ENCODE assay signal across 8 mouse cellular contexts in genomic region chr14:45530364-45531345, GRCm38 (mm10). TPM values are rescaled to one million over a fixed set of nuclear protein-coding genes. Genes with fewer than 3 reads are reported as not detected.
DNase-seq lines count a peak whose midpoint lies in the region; ATAC-seq and TF ChIP-seq lines count a peak whose summit lies in the region.

No protein-coding gene starts in this region.

- H3K27me3 ChIP-seq in forebrain, embryonic 12.5 days: no peaks in the 10 kb centered on the region
- H3K27me3 ChIP-seq in intestine, postnatal 0 days (replicated peaks; ENCODE audit: control insufficient read depth, insufficient read depth, low read length): 0 out of 2 replicates have a peak, but pooled peaks cover 5% of the 10 kb centered on the region
- H3K27me3 ChIP-seq in midbrain, embryonic 15.5 days (replicated peaks): no peaks in the 10 kb centered on the region

- no peaks in the 10 kb centered on the region for H3K36me3 ChIP-seq in forebrain, embryonic 12.5 days (replicated peaks)
- no peaks in the 10 kb centered on the region; the same call in 1 of the 2 replicates for H3K36me3 ChIP-seq in intestine, postnatal 0 days (ENCODE audit: control insufficient read depth, insufficient read depth)
- H3K36me3 ChIP-seq in midbrain, embryonic 15.5 days (replicated peaks): no peaks in the 10 kb centered on the region

- H3K4me2 ChIP-seq in forebrain, embryonic 12.5 days: peak overlapping the region; percentile 64
- peak overlapping the region; percentile 84 for H3K4me2 ChIP-seq in intestine, postnatal 0 days (replicated peaks; ENCODE audit: low read depth)
- peak overlapping the region; percentile 75 for H3K4me2 ChIP-seq in midbrain, embryonic 15.5 days

- no peak for ATAC-seq in forebrain, embryonic 12.5 days (ENCODE audit: low FRiP score)
- ATAC-seq in intestine, postnatal 0 days: no peak; the same call in none of the 2 replicates
- no peak; the same call in 1 of the 2 replicates for ATAC-seq in midbrain, embryonic 15.5 days (replicated peaks)

- H3K9me3 ChIP-seq in forebrain, embryonic 12.5 days: no peaks in the 10 kb centered on the region
- no peaks in the 10 kb centered on the region for H3K9me3 ChIP-seq in intestine, postnatal 0 days (ENCODE audit: control insufficient read depth)
- H3K9me3 ChIP-seq in midbrain, embryonic 15.5 days: no peaks in the 10 kb centered on the region

- peak overlapping the region; percentile 94 for H3K27ac ChIP-seq in left cerebral cortex, adult 2 months
- peak overlapping the region; percentile 96 for H3K27ac ChIP-seq in forebrain, embryonic 12.5 days
- H3K27ac ChIP-seq in intestine, postnatal 0 days (ENCODE audit: low read depth, low read length): peak overlapping the region; percentile 94
- peak overlapping the region; percentile 92 for H3K27ac ChIP-seq in midbrain, embryonic 15.5 days

- H3K4me1 ChIP-seq in forebrain, embryonic 12.5 days: peaks cover 23% of the 10 kb centered on the region
- H3K4me1 ChIP-seq in intestine, postnatal 0 days (replicated peaks; ENCODE audit: control insufficient read depth, insufficient read depth, low read length): no peaks in the 10 kb centered on the region
- H3K4me1 ChIP-seq in midbrain, embryonic 15.5 days: peaks cover 30% of the 10 kb centered on the region

- under 1% methylated on average over 37 of the region's 37 CpGs for WGBS in forebrain, embryonic 12.5 days
- 2% methylated on average over 37 of the region's 37 CpGs for WGBS in intestine, postnatal 0 days
- WGBS in midbrain, embryonic 15.5 days: 1% methylated on average over 37 of the region's 37 CpGs

- peak overlapping the region; percentile 84 for H3K9ac ChIP-seq in forebrain, embryonic 12.5 days
- H3K9ac ChIP-seq in intestine, postnatal 0 days (ENCODE audit: low read depth, low read length): peak overlapping the region; percentile 87
- H3K9ac ChIP-seq in midbrain, embryonic 15.5 days: peak overlapping the region; percentile 61

- intact Hi-C loops in left cerebral cortex, adult 2 months (cut with DNase I): loop anchor here (1.0 kb wide), 1 partner anchor 35 kb away; no protein-coding TSS in a partner anchor

- peak overlapping the region; percentile 90 for H3K4me3 ChIP-seq in left cerebral cortex, adult 2 months
- H3K4me3 ChIP-seq in forebrain, embryonic 12.5 days (replicated peaks): peak overlapping the region; percentile 79
- H3K4me3 ChIP-seq in intestine, postnatal 0 days (ENCODE audit: low read depth, low read length): peak overlapping the region; percentile 75
- peak overlapping the region; percentile 81 for H3K4me3 ChIP-seq in midbrain, embryonic 15.5 days

- DNase-seq in left cerebral cortex, adult 2 months (ENCODE audit: extremely low spot score in 1 of 2, low spot score in 2 of 2): peak in 1 of 2 experiments; percentile 34
- DNase-seq in left cerebral cortex, adult 11 months (ENCODE audit: low spot score): no peak
- DNase-seq in R1 (ENCODE audit: low read depth, low spot score): peak; percentile 86
- DNase-seq in layer of hippocampus, adult 18-20 months (ENCODE audit: low spot score in 2 of 2): no peak
- DNase-seq in yolk sac, embryonic 10.5 days (ENCODE audit: low spot score): no peak

- TF ChIP-seq CTCF in left cerebral cortex, adult 2 months (IDR thresholded peaks at IDR 0.05): no peak
- TF ChIP-seq CTCF in intestine, postnatal 0 days (IDR thresholded peaks at IDR 0.05; ENCODE audit: low read depth): no peak

RNA-seq across cellular contexts. Expression of gene Fermt2, which starts 0.7 kb away (rescaled TPM):
- 100 to 1,000 TPM in 1 of 2 experiments, 10 to 100 TPM in 1; 98.1 to 105 TPM for total RNA-seq in left cerebral cortex, adult 2 months (2021)
- 65.9 and 71.1 TPM in 2 replicates for polyA plus RNA-seq in forebrain, embryonic 12.5 days (2016; fragmentation: Nextera tagmentation; extraction: Ambion mirVana)
- polyA plus RNA-seq in intestine, postnatal 0 days (2015; fragmentation: Nextera tagmentation; extraction: Ambion mirVana): 138 and 147 TPM in 2 replicates
- 55.3 and 67.1 TPM in 2 replicates for polyA plus RNA-seq in midbrain, embryonic 15.5 days (2015; fragmentation: Nextera tagmentation; extraction: Ambion mirVana)
- 100 to 1,000 TPM in 1 of 2 experiments, 10 to 100 TPM in 1; 96.7 to 103 TPM for total RNA-seq in layer of hippocampus, adult 18-20 months (2021)
